Mouse (Mus musculus) CH12.LX (cell line): Measurements from ENCODE around the gene Atp13a2.

Experiments used
- EP300 ChIP-seq: IDR thresholded peaks from 2 replicates; pipeline ENCODE4 v1.6.1; 2011; ENCODE audit warnings: low read length, improper control_type of control experiment
- MEF2A ChIP-seq: IDR thresholded peaks from 2 replicates; pipeline ENCODE4 v1.6.1; 2014; ENCODE audit warnings: low read depth, mild to moderate bottlenecking, inconsistent platforms, low read length, improper control_type of control experiment, borderline replicate concordance
- POLR2A ChIP-seq: IDR thresholded peaks from 2 replicates; pipeline ENCODE4 v1.6.1; 2011; ENCODE audit warnings: low read depth, mild to moderate bottlenecking, improper control_type of control experiment, low read length
- USF1 ChIP-seq: IDR thresholded peaks from 2 replicates; pipeline ENCODE4 v1.6.1; 2014; ENCODE audit warnings: low read depth, mild to moderate bottlenecking, inconsistent platforms, low read length, improper control_type of control experiment

DNA sequence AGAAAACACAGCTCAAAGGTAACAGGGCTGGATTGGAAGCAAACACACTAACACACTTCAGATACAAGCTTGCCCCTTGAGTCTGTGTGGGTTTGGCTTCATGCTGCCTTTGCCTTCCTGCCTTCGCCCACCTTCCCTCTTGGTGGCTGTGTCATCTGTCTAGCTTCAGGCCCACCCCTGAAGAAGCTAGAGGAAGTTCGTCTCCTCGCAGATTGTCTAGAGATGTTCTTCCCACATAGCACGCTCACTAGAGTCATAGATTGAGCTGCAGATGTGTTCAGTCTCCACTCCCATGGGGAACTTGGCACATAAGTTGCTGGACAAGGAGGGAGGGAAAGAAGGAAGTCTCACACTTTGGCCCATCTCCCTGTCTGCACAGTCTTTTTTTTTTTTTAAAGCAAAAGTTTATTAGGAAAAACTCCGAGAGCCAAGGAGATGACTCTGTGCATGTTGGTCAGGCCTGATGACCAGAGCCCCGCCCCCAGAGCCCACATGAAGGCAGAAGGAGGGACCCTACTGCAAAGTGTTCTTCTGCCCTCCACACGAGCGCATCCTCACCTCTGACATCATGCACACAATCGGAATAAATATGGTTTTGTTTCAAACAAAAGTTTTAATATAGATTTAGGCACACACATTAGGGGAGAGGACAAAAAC lies 22.6 kb upstream of the Atp13a2 start:
- no peak for TF ChIP-seq MEF2A
- TF ChIP-seq POLR2A, result no peak
- TF ChIP-seq EP300, result no peak
- TF ChIP-seq USF1, result no peak
